Mouse (Mus musculus) liver, postnatal 0 days (tissue): ENCODE data around the gene Zeb2. TPM values are rescaled to one million over a fixed set of nuclear protein-coding genes. Genes with fewer than 3 reads are reported as not detected.

ENCODE experiments used
- ATAC-seq: fragments of 200-750 bp; cut with Nextera tagmentation; 2 replicates; pipeline ENCODE4 v1.8.0; 2017; ENCODE audit warnings: mild to moderate bottlenecking, moderate library complexity
- DNase-seq: peaks from one replicate; pipeline ENCODE4 v3.0.0-alpha.2; 2016
- H3K27ac ChIP-seq: fragments of 300-500 bp; sonication (generic); 2 replicates; pipeline ENCODE4 v1.5.1; 2014; ENCODE audit warnings: antibody characterized with exemption, moderate library complexity, mild to moderate bottlenecking, low read depth
- H3K27me3 ChIP-seq: fragments of 300-500 bp; sonication (generic); 2 replicates; pipeline ENCODE4 v1.6.1; 2014; ENCODE audit warnings: low read length, control low read depth, mixed read lengths; ENCODE audit not compliant: insufficient read depth
- H3K36me3 ChIP-seq: fragments of 300-500 bp; sonication (generic); replicated peaks from 2 replicates; pipeline ENCODE4 v1.6.1; 2014; ENCODE audit warnings: mild to moderate bottlenecking, control low read depth, low read length, moderate library complexity, mixed read lengths; ENCODE audit not compliant: insufficient read depth
- H3K4me1 ChIP-seq: fragments of 300-500 bp; sonication (generic); 2 replicates; pipeline ENCODE4 v1.6.1; 2014; ENCODE audit warnings: antibody characterized with exemption, mild to moderate bottlenecking, control low read depth; ENCODE audit not compliant: insufficient read depth
- H3K4me2 ChIP-seq: fragments of 300-500 bp; sonication (generic); 2 replicates; pipeline ENCODE4 v1.6.1; 2014; ENCODE audit warnings: low read depth, mild to moderate bottlenecking, low read length, moderate library complexity, mixed read lengths
- H3K4me3 ChIP-seq: fragments of 300-500 bp; sonication (generic); 2 replicates; pipeline ENCODE4 v1.5.1; 2014; ENCODE audit warnings: low read depth, low read length
- H3K9ac ChIP-seq: fragments of 300-500 bp; sonication (generic); replicated peaks from 2 replicates; pipeline ENCODE4 v1.6.1; 2014; ENCODE audit warnings: mild to moderate bottlenecking, moderate library complexity
- H3K9me3 ChIP-seq: fragments of 300-500 bp; sonication (generic); 2 replicates; pipeline ENCODE4 v1.6.1; 2016; ENCODE audit warnings: mild to moderate bottlenecking, control low read depth, low read length, mixed read lengths
- CTCF ChIP-seq: sonication (generic); IDR thresholded peaks from 2 replicates; pipeline ENCODE4 v1.5.1; 2016; ENCODE audit warnings: antibody characterized with exemption, low read depth
- EP300 ChIP-seq: IDR thresholded peaks from 2 replicates; pipeline ENCODE4 v1.6.1; 2016; ENCODE audit warnings: antibody characterized with exemption, low read depth, mild to moderate bottlenecking
- WGBS: fragments of 180-500 bp; shearing (Covaris S2); extraction: QIAGEN DNeasy Blood & Tissue Kit; methylation state at CpG from one replicate; pipeline ENCODE4 v1.1.7; 2014; ENCODE audit not compliant: insufficient replicate concordance; 5-methylcytosine and 5-hydroxymethylcytosine counted together
- polyA plus RNA-seq: library from polyadenylated mRNA; unstranded; fragments of >200 nt; fragmentation: Nextera tagmentation; extraction: Ambion mirVana; gene quantifications from 2 replicates; pipeline ENCODE4 v1.2.1, GENCODE M21; 2015

Zeb2 gene
- polyA plus RNA-seq, 1 experiment from 2014 or later: 8.8 TPM

DNA sequence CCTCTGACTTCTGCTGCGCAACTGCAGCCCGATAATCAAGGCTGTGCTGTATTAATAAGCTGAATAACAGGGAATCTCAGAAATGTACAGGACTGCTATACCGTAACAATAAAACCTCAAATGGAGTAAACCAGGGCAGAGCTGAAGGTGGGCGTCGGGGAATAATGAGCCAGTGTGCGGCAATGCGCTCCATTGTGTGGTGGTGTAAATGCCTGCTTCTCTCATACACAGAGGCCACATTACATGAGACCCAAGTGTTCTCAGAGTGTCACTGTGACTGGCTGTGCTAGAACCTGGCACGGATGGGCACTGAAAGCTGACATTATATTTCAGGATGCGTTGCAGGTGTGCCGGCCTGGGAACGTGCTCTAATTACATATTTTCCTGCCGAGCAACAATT, 58.2 kb downstream of the Zeb2 start:
- no peak overlapping the region for H3K4me3 ChIP-seq
- TF ChIP-seq EP300 (no peak), CTCF (no peak)
- ATAC-seq (no peak), DNase-seq (no peak)
- H3K9ac ChIP-seq: no peak overlapping the region
- WGBS: 89% methylated on average over 12 of the region's 12 CpGs
- peaks cover 28% of the 10 kb centered on the region for H3K4me1 ChIP-seq
- H3K9me3 ChIP-seq: no peaks in the 10 kb centered on the region
- H3K4me2 ChIP-seq: no peak overlapping the region
- no peaks in the 10 kb centered on the region; the same call in none of the 2 replicates for H3K36me3 ChIP-seq
- no peaks in the 10 kb centered on the region for H3K27me3 ChIP-seq
- no peak overlapping the region for H3K27ac ChIP-seq

DNA sequence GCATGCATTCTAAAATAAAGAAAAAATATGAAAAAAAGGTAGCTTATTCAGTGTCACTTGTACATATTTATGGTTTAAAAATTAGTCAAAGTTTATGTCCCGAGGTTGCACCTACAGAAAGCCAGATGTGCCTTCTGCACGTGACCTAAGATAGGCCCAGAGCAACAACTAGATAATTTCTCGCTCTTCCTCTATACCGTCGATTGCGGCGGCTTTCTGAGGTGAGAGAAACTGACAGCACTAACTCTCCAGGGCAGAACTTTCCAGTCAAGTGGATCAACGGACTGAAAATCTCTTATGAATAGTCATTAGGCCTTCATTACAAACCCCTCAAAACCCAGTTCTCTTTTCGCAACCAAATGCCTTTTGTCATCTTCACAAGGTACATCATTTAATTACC, 59.0 kb downstream of the Zeb2 start:
- H3K9ac ChIP-seq: no peak overlapping the region
- H3K4me1 ChIP-seq: peaks cover 32% of the 10 kb centered on the region
- ATAC-seq: no peak

DNA sequence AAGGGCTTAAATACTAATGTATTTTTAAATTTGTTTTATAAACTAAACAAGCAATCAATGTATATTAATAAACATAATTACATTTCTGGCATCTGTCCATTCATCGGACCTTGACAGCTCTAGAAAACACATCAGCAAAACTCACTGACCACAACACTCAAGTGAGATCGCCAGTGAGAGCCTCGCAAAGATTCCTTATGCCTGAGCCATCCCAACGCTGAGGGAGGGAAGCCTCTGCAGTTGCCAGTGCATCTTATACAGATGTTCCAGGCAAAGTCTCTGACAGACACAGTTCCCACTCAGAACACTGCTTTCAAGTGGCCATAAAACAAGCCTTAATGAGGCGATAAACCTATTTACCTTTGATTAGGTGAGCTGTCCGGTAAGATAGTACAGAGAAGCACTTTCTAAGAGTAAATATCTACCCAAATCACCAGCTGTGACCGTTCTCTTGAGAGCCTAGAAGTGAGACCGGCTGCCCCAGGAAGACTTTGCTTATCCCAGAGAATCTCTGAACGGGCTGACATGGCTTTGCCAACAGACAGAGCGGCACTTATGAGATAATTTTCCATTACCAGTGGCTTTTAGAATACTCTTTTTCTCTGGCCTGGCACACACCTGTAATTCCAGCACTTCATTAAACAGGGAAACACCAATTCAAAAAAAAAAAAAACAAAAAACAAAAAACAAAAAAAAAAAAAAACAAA, 60.2 kb downstream of the Zeb2 start:
- no peaks in the 10 kb centered on the region for H3K9me3 ChIP-seq
- H3K4me2 ChIP-seq: peak overlapping the region; percentile 15
- no peak overlapping the region for H3K4me3 ChIP-seq
- no peak overlapping the region for H3K9ac ChIP-seq
- no peak for ATAC-seq
- peak overlapping the region; percentile 52; the same call in 1 of the 2 replicates for H3K27ac ChIP-seq
- H3K27me3 ChIP-seq: no peaks in the 10 kb centered on the region
- H3K36me3 ChIP-seq: no peaks in the 10 kb centered on the region; the same call in none of the 2 replicates
- peaks cover 37% of the 10 kb centered on the region for H3K4me1 ChIP-seq
- WGBS: 54% methylated on average over 10 of the region's 10 CpGs
- DNase-seq: no peak
- TF ChIP-seq CTCF (no peak), EP300 (no peak)

More for the DNA sequence above, 59.0 kb downstream of the Zeb2 start:
- no peak for DNase-seq
- 70% methylated on average over 9 of the region's 9 CpGs for WGBS
- Histone ChIP-seq H3K27ac (no peak overlapping the region; the same call in 1 of the 2 replicates), H3K4me3 (no peak overlapping the region), H3K27me3 (no peaks in the 10 kb centered on the region), H3K9me3 (no peaks in the 10 kb centered on the region), H3K36me3 (no peaks in the 10 kb centered on the region; the same call in none of the 2 replicates), H3K4me2 (no peak overlapping the region)
- no peak for TF ChIP-seq EP300
- no peak for TF ChIP-seq CTCF

DNA sequence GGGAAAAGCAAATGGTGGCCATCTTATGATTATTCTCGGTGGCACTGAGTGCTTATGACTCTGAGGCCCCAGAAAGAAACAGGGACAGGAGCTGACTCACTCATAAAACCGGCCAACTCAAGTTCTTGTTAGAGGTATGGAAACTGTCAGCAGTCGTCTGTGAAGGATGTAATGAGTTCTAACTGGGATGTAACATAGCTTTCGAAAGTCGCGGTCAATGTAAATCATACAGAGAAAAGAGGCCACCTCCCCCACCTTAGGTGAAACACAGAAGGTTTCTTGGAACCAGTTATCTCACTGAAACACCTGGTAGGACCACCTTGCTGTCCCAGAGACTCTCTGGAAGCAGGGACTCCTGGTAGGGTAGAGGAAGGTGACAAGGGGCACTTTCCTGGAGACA, 61.3 kb downstream of the Zeb2 start:
- Histone ChIP-seq H3K4me2 (peak overlapping the region; percentile 36), H3K4me1 (peaks cover 34% of the 10 kb centered on the region), H3K27me3 (no peaks in the 10 kb centered on the region), H3K9ac (no peak overlapping the region; the same call in 1 of the 2 replicates), H3K9me3 (no peaks in the 10 kb centered on the region), H3K4me3 (no peak overlapping the region), H3K27ac (peak overlapping the region; percentile 69), H3K36me3 (no peaks in the 10 kb centered on the region; the same call in none of the 2 replicates)
- ATAC-seq: peak; percentile 84
- 45% methylated on average over 6 of the region's 6 CpGs for WGBS
- TF ChIP-seq CTCF (no peak), EP300 (peak; percentile 86)
- no peak for DNase-seq

DNA sequence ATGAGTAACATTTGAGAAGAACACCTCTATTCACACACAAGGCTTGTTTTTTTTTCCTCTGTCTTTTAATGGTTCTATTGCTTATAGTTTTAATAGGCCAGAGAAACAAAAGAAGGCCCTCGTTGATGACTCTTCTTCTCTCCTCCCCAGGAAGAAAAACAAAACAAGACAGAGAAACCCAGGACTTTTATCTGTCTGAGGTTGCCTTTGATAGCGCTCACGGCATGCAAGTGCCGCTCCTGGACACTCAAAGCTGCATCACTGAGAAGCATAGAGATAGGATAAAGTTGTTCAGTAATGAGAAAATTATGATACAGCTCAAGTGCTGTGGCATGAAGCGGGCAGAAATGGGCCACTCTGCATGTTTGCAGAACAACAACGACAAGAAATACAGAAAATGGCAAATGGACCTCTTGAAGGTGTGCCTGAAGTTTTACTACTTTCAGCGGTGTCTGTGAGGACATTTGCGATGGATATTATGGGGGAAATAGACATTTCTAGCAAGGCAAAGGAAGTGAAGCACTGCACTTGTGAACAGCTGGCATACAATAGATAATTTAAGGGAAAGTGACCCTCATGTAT, 62.1 kb downstream of the Zeb2 start:
- Histone ChIP-seq H3K27me3 (no peaks in the 10 kb centered on the region), H3K4me2 (peak overlapping the region; percentile 36), H3K4me3 (no peak overlapping the region), H3K9me3 (no peaks in the 10 kb centered on the region), H3K4me1 (peaks cover 34% of the 10 kb centered on the region), H3K27ac (peak overlapping the region; percentile 69), H3K36me3 (no peaks in the 10 kb centered on the region; the same call in 1 of the 2 replicates), H3K9ac (no peak overlapping the region; the same call in 1 of the 2 replicates)
- 51% methylated on average over 8 of the region's 8 CpGs for WGBS
- no peak for TF ChIP-seq CTCF
- TF ChIP-seq EP300: no peak
- ATAC-seq (no peak), DNase-seq (no peak)

DNA sequence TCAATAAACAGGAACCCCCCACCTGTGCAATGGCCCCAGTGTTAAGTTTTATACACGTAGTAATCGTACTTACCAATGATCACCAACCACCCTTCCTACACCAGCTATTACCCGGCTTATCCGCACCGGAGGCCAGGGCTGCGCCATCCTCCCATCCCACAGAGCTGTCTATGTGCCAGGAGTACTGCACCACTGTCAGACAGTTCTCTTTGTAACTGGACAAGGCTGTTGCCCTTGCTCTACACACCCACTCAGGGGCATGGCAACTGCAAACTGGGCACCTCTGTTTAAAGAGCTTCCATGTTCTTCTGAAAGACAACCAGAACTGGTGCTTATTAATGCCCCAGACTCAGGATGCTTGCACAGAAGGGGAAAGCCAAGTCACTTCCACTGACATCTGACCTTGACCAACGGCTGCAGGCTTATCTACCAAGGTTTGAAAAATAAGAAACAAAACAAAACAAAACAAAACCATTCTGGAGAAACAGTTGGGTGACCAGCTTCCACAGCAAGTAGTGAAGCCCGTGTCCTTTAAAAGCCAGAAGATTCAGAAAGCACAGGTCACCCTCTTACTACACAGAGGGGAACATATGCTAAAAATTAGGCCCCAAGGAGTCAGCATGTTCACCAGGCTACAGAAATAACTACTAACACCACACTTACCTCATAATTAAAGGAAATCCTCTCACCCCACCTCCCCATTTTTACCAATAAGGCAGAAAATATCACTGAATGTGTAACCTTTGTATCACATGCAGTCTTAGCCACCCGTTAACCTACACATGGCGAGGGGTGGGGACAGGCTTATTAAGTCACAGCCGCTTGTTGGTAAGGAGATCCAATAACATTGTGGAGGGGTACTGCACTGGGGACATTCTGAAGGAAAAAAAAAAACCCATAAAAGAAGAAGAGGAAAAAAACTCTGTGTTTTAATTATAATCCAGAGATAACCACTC, 62.8 kb downstream of the Zeb2 start:
- no peak overlapping the region; the same call in 1 of the 2 replicates for H3K4me2 ChIP-seq
- H3K4me3 ChIP-seq: no peak overlapping the region
- DNase-seq (no peak), ATAC-seq (no peak)
- no peaks in the 10 kb centered on the region for H3K27me3 ChIP-seq
- 79% methylated on average over 11 of the region's 11 CpGs for WGBS
- no peaks in the 10 kb centered on the region; the same call in 1 of the 2 replicates for H3K36me3 ChIP-seq
- peak overlapping the region; percentile 69 for H3K27ac ChIP-seq
- TF ChIP-seq CTCF (no peak), EP300 (no peak)
- no peak overlapping the region for H3K9ac ChIP-seq
- H3K4me1 ChIP-seq: peaks cover 37% of the 10 kb centered on the region
- no peaks in the 10 kb centered on the region for H3K9me3 ChIP-seq
